Mouse (Mus musculus) erythroid progenitor cell, adult 5-6 weeks (primary cell): ENCODE measurements around the gene Cyb5r3. TPM values are rescaled to one million over a fixed set of nuclear protein-coding genes. Genes with fewer than 3 reads are reported as not detected.
A peak's percentile ranks its signal among the peaks of the same experiment; 100 is the strongest.

Experiments
- ATAC-seq: replicated peaks from 2 replicates; pipeline ENCODE4 v1.8.0; 2016; ENCODE audit warnings: moderate number of reproducible peaks, mild to moderate bottlenecking, moderate TSS enrichment, inconsistent platforms; ENCODE audit not compliant: poor library complexity, low FRiP score, severe bottlenecking
- total RNA-seq, 2 experiments: library from RNA; stranded (forward) in 1 of 2; stranded (reverse) in 1 of 2; fragments of 150-400 nt in 1 of 2; fragments of 186-747, 209-891 nt in 1 of 2; gene quantifications; 2 replicates each; pipeline versions ENCODE4 v1.2.3 to v1.2.4; 2015 to 2017; ENCODE audit warnings: low replicate concordance in 2 of 2

Cyb5r3 gene
- total RNA-seq, 2 experiments from 2014 or later = 57.9 to 106 TPM

- no peak for ATAC-seq
These were observed 58.3 kb downstream of the Cyb5r3 start for GRCm38 (mm10) chr15:83114106-83114505.

GRCm38 (mm10) chr15:83112898-83113297 lies 59.5 kb downstream of the Cyb5r3 start:
- ATAC-seq = 0 out of 2 replicates have a peak, but pooled peaks have one; percentile 33

- no peak for ATAC-seq
These were observed 60.5 kb downstream of the Cyb5r3 start for GRCm38 (mm10) chr15:83111874-83112273.

- no peak for ATAC-seq
These were observed 61.1 kb downstream of the Cyb5r3 start for GRCm38 (mm10) chr15:83111290-83111689.

GRCm38 (mm10) chr15:83107814-83108213 lies 64.6 kb downstream of the Cyb5r3 start:
- no peak for ATAC-seq

- ATAC-seq = no peak
These were observed 66.0 kb downstream of the Cyb5r3 start for GRCm38 (mm10) chr15:83106426-83106825.

Other genes starting within 250 kb of the Cyb5r3 start
- 35.0 and 36.0 TPM in 2 replicates for gene Tcf20, start 184.7 kb downstream of the Cyb5r3 start, total RNA-seq (2015; ENCODE audit: low replicate concordance)
- gene Tcf20, start 184.7 kb downstream of the Cyb5r3 start, total RNA-seq (2017; ENCODE audit: low replicate concordance) = 51.7 and 55.5 TPM in 2 replicates
- gene Nfam1, start 139.3 kb downstream of the Cyb5r3 start, total RNA-seq (2015; ENCODE audit: low replicate concordance) = 14.4 and 17.2 TPM in 2 replicates
- 11.9 and 16.9 TPM in 2 replicates for gene Nfam1, start 139.3 kb downstream of the Cyb5r3 start, total RNA-seq (2017; ENCODE audit: low replicate concordance)
- gene Serhl, start 83.1 kb downstream of the Cyb5r3 start, total RNA-seq (2015; ENCODE audit: low replicate concordance) = 21.8 and 33.2 TPM in 2 replicates
- 3.0 and 5.9 TPM in 2 replicates for gene Serhl, start 83.1 kb downstream of the Cyb5r3 start, total RNA-seq (2017; ENCODE audit: low replicate concordance)
- 12.6 and 16.9 TPM in 2 replicates for gene Rrp7a, start 49.8 kb downstream of the Cyb5r3 start, total RNA-seq (2015; ENCODE audit: low replicate concordance)
- gene Rrp7a, start 49.8 kb downstream of the Cyb5r3 start, total RNA-seq (2017; ENCODE audit: low replicate concordance) = 12.3 and 31.9 TPM in 2 replicates
- gene Poldip3, start 23.2 kb downstream of the Cyb5r3 start, total RNA-seq (2015; ENCODE audit: low replicate concordance) = 39.6 and 46.5 TPM in 2 replicates
- gene Poldip3, start 23.2 kb downstream of the Cyb5r3 start, total RNA-seq (2017; ENCODE audit: low replicate concordance) = 66.7 and 92.9 TPM in 2 replicates
- gene A4galt, start 79.2 kb upstream of the Cyb5r3 start, total RNA-seq (2015; ENCODE audit: low replicate concordance) = 0.84 and 1.8 TPM in 2 replicates
- gene A4galt, start 79.2 kb upstream of the Cyb5r3 start, total RNA-seq (2017; ENCODE audit: low replicate concordance) = not detected in 2 replicates
- gene Arfgap3, start 177.7 kb upstream of the Cyb5r3 start, total RNA-seq (2015; ENCODE audit: low replicate concordance) = 19.3 and 50.5 TPM in 2 replicates
- gene Arfgap3, start 177.7 kb upstream of the Cyb5r3 start, total RNA-seq (2017; ENCODE audit: low replicate concordance) = 43.3 and 60.3 TPM in 2 replicates